Mouse (Mus musculus): ENCODE data around the gene Gm14435. TPM values are rescaled to one million over a fixed set of nuclear protein-coding genes. Genes with fewer than 3 reads are reported as not detected.
"Not testable (repeated sequence)": the region's sequence is repeated elsewhere in the genome, so short reads cannot be mapped to it uniquely, and the experiment has no call there.

Gm14435 gene
- polyA plus RNA-seq (2015; fragmentation: Nextera tagmentation; extraction: Ambion mirVana): 9.7 and 10.8 TPM in 2 replicates

- H3K4me1 ChIP-seq (replicated peaks); H3K36me3 ChIP-seq; H3K4me2 ChIP-seq; H3K9me3 ChIP-seq (replicated peaks); H3K27ac ChIP-seq; H3K4me3 ChIP-seq; H3K9ac ChIP-seq; ATAC-seq (replicated peaks; ENCODE audit: insufficient number of reproducible peaks, insufficient read depth, low FRiP score, low read depth); H3K27me3 ChIP-seq: not testable (repeated sequence)
- WGBS: no CpG with 5 or more reads among the region's 6 CpGs
Measured at GRCm38 (mm10) chr2:176423294-176423693, at the start of gene Gm14435. Gene Gm14435 (plus strand): TSS chr2:176423594.

Other genes with a start within 250 kb of the Gm14435 start
- 5.9 and 6.7 TPM in 2 replicates for gene 2210418O10Rik, start 197.0 kb upstream of the Gm14435 start, polyA plus RNA-seq (2015; fragmentation: Nextera tagmentation; extraction: Ambion mirVana)
- not detected in 2 replicates for gene Gm11009, start 104.1 kb upstream of the Gm14435 start, polyA plus RNA-seq (2015; fragmentation: Nextera tagmentation; extraction: Ambion mirVana)
- 4.0 and 8.2 TPM in 2 replicates for gene Gm14434, start 63.2 kb downstream of the Gm14435 start, polyA plus RNA-seq (2015; fragmentation: Nextera tagmentation; extraction: Ambion mirVana)
- gene Zfp967, start 97.5 kb downstream of the Gm14435 start, polyA plus RNA-seq (2015; fragmentation: Nextera tagmentation; extraction: Ambion mirVana): not detected in 2 replicates
- gene Gm14308, start 212.8 kb downstream of the Gm14435 start, polyA plus RNA-seq (2015; fragmentation: Nextera tagmentation; extraction: Ambion mirVana): 8.2 and 14.0 TPM in 2 replicates
- 8.2 and 8.9 TPM in 2 replicates for gene Zfp973, start 246.9 kb downstream of the Gm14435 start, polyA plus RNA-seq (2015; fragmentation: Nextera tagmentation; extraction: Ambion mirVana)

Data from heart, embryonic 15.5 days (tissue).